Mouse (Mus musculus): Measurements from ENCODE around the gene Pip4p1.

Gene Pip4p1

GRCm38 (mm10) chr14:50892541-50893459 is 37.9 kb downstream of the Pip4p1 start:
- DNase-seq (ENCODE audit: low spot score): no peak

GRCm38 (mm10) chr14:50892091-50892490 is 38.6 kb downstream of the Pip4p1 start:
- no peak for DNase-seq (ENCODE audit: low spot score)

GRCm38 (mm10) chr14:50891621-50892020 is 39.0 kb downstream of the Pip4p1 start:
- no peak for DNase-seq (ENCODE audit: low spot score)

DNA sequence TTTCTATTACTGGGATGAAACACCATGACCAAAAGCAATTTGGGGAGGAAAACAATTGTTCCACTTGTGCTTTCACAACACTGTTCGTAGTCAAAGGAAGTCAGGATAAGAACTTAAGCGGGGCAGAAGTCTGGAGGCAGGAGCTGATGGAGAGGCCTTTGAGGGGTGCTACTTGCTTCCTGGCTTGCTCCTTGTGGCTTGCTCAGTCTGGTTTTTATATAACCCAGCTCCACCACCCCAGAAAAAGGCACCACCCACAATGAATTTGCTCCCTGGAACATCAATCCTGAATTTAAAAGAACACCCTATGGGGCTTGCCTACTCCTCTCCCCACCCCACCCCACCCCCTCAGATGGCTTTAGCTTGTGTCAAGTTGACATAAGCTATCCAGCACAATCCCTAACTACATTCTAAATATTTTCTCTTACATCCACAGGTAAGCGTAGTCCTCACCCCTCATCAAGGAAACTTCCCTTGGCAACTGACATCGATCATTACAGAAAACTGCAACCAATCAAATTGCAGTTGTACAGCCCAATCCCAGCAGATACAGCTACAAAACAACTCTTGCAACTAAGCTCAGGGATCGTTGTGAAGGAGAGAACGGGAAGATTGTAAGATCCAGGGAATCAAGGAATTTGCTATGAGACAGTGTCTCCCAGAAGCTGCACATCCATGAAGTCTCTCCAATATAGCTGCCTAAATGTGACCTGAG is 54.3 kb downstream of the Pip4p1 start:
- no peak for DNase-seq (ENCODE audit: low spot score)
